Mouse (Mus musculus): ENCODE results near the gene Ptgfrn.
A peak's percentile ranks its signal among the peaks of the same experiment; 100 is the strongest.

Gene Ptgfrn

DNA sequence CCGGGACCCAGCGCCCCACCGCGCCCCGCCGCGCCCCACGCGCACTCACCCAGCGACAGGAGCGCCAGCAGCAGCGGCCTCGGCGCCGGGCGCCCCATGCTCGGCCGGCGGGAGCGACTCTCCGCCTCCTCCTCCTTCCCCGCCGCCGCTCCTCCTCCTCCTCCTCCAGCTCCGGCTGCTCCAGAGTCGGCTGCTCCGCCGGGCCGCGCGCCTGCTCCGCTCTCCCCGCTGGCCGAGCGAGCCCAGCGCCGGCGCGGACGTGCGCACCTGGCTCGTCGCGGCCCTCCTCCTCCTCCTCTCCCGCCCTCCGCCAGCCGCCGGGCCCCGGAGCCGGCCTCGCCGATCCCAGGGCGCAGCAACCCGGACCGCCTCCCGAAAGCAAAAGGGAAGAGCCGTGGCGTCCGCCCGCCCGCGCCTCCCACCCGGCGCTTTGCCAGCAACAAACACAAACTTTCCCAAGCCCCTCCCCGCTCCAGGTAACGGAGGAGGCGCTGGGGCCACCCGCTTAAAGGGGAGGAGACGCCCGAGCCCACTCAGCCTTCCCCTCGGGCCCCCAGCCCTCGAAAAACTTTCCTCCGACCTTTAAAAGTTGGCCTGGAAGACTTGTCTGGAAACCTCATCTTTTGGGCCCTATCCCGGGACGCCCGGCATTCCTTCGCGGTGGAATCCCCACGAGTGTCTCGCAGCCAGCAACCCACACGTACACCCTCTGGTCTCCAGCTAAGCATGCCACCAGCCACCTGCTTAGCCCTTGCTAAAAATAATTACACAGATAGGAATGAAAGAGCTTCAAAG is at the start of gene Ptgfrn:
Gene Ptgfrn (minus strand): TSS at position 236 of the 795 bp plus-strand sequence.
- peak; percentile 71 to 74 for DNase-seq (ENCODE audit: low spot score in 2 of 2)

GRCm38 (mm10) chr3:101159701-101160100 is 49.6 kb upstream of the Ptgfrn start:
- no peak for DNase-seq (ENCODE audit: low spot score in 2 of 2)

DNA sequence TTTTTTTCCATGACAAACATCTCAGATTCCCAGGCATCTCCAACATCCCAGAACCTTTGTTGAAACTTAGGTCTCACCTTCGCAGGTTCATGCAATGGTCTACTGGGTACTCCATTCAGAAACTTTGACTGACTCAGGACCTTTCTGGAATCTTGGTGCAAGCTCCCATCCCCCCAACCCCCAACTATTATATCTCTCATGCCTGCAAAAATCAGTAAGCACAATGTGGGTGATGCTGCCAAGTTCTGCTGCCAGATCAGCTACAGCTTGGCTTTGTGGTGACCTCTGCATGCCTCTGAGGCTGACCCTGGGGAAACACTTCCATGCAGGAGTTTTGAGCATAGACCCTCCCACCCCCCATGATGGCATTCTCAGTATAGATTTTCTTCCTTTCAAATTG is 44.0 kb upstream of the Ptgfrn start:
- DNase-seq (ENCODE audit: low spot score in 2 of 2) = no peak

DNA sequence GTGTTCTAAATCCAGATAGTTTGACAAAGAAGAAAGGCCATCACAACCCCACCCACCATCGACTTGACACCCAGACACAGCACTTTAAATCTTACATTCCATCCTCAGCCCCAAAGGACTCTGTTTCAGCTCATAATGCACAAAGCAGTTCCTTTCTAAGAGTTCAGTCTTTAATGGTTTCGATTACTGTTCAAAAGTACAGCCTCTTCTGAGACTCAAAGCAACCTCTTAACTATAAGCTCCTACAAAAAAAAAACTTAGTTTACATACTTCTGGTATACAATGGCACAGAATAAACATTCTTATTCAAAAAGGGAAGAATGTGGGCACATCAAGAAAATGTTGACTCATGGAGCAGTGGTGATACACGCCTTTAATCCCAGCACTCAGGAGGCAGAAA is 43.3 kb upstream of the Ptgfrn start:
- DNase-seq (ENCODE audit: low spot score in 2 of 2) = no peak

GRCm38 (mm10) chr3:101146126-101146772 is 36.2 kb upstream of the Ptgfrn start:
- no peak for DNase-seq (ENCODE audit: low spot score in 2 of 2)

- no peak for DNase-seq (ENCODE audit: low spot score in 2 of 2)
Observed at GRCm38 (mm10) chr3:101145292-101146046, 35.4 kb upstream of the Ptgfrn start.

- no peak for DNase-seq (ENCODE audit: low spot score in 2 of 2)
Observed at GRCm38 (mm10) chr3:101144366-101144948, 34.4 kb upstream of the Ptgfrn start.

DNA sequence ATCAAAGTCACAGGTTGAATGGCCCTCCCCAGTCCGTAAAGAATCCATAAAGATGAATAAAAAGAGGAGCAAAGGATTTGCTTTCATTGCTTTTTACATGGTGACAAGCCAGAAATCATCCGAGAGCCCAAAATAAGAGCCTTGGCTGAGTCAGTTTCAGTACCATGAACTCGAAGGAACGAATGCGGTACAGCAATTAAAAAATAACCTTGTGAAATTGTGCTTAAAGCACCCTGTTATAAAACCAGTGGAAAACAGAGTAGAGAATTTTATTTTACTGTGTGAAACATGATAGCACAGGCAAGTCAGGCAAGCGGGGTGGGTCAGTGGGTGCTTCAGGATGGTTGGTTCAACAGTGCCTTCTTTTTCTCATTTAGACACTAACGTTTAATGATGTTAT is 33.4 kb upstream of the Ptgfrn start:
- no peak for DNase-seq (ENCODE audit: low spot score in 2 of 2)

DNA sequence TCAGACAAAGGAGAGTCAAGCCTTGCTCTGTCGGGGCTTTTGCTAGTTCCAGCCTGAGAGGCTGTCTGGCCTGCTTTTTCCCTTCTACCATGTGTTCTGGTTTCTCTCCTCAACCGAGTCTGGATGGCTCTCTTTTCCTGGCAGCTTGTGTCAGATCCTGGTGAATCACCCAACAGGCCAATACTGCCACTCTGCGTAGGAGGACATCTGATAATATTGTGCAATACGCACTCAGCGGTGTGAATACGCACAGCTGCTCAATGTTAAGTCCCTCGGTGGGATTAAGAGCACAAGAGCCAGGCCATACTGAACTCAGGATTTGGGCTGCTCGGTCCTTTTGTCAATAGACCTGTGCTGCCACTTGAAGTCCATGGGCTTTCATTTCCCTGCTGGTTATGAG is 31.8 kb upstream of the Ptgfrn start:
- peak in 1 of 2 experiments; percentile 21 for DNase-seq (ENCODE audit: low spot score in 2 of 2)

- DNase-seq (ENCODE audit: low spot score in 2 of 2) = no peak
Observed at GRCm38 (mm10) chr3:101139958-101140357, 29.9 kb upstream of the Ptgfrn start.

GRCm38 (mm10) chr3:101136483-101136882 is 26.4 kb upstream of the Ptgfrn start:
- peak; percentile 24 to 40 for DNase-seq (ENCODE audit: low spot score in 2 of 2)

DNA sequence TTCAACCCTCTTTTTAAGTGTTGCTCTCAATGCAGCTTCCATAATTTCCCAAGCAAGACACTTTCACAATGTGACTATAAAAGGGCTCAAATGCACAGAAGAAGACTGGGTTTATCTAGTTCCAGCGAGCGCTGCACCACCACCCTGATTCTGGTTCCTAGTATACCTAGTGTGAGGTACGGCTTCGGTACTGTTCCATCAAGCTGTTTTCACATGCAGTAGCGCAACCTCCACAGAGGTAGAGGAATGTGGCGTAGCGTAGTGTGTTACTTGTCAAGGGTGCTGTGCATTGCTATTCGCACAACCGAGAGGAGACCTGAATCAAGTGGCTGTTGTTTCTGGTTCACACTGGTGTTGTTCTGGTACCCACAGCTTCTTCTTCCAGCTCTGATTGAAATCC is 24.8 kb upstream of the Ptgfrn start:
- no peak for DNase-seq (ENCODE audit: low spot score in 2 of 2)

DNA sequence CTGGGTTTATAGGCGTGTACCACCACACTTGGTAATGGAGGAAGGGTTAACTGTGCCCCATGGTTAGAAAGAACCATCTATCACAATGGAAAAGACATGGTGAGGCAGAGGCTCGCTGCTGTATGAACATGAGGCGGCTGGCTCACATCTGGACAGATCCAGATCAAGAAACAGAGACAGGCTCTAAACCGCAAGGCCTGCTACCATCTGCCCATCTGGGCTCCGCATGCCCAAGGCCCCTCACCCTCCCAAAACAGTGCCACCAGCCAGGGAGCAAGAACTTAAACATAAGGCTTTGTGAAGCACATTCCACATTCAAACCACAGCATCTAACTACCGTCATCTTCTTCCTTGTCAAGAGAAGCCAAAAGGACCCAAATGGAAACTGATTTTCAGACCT is 22.9 kb upstream of the Ptgfrn start:
- no peak for DNase-seq (ENCODE audit: low spot score in 2 of 2)

GRCm38 (mm10) chr3:101131772-101132171 is 21.7 kb upstream of the Ptgfrn start:
- DNase-seq (ENCODE audit: low spot score in 2 of 2) = no peak

DNA sequence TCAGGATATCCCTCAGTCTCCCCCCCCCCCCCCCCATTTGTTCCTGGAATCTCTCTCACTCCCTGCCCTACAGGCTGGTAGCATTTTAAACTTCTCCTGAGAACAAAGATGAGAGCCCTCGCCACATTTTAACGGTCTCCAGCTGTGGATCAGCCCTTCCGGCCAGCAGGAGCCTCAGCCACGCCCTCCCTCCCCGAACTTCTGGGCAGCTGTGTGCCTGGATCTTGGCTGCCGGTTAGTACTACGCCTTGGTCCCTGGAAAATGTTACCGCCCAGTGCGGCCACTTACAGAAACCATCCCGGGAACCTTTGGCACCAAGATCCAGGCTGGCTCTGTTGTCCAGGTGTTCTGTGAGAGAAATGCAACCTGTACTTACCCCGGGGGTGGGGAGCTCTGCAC is 20.4 kb upstream of the Ptgfrn start:
- DNase-seq (ENCODE audit: low spot score in 2 of 2) = peak in 1 of 2 experiments; percentile 40

DNA sequence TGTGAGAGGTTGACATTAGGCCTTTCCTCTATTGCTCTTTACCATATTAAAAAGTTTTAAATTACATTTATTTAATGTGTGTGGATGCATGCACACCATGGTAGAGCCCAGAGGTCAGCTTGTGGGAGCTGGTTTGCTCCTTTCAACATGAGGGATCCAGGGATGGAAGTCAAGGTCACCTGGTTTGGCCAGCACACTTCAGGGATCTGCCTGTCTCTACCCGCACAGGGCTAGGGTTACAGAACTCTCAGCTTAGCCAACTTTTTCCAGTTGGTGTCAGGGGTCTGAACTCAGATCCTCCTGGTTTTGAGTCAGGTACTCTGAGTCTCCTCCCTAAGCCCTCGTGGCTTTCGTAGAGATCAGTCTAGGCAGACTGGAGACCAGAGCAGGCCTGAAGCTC is 19.5 kb upstream of the Ptgfrn start:
- DNase-seq (ENCODE audit: low spot score in 2 of 2) = no peak

DNA sequence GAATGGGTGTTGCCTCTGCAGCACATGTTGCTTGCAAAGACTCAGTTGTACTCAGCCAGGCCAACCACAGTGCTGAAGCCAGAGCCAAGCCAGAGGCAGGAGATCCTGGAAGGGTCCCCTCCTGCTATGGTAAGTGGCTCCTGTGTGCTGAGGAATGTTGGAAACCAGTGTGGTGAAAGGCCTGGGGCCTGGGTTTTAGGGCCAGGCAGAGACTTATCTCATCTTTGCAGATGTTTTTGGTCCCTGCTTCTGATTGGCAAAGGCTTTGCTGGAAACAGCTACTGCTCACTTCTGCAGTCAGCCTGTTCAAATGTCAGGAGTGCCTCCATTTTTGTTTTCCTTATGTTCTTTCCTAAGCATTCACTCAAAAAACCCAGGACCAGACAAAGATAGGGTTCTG is 19.0 kb upstream of the Ptgfrn start:
- DNase-seq (ENCODE audit: low spot score in 2 of 2) = no peak

GRCm38 (mm10) chr3:101127766-101128165 is 17.7 kb upstream of the Ptgfrn start:
- no peak for DNase-seq (ENCODE audit: low spot score in 2 of 2)

DNA sequence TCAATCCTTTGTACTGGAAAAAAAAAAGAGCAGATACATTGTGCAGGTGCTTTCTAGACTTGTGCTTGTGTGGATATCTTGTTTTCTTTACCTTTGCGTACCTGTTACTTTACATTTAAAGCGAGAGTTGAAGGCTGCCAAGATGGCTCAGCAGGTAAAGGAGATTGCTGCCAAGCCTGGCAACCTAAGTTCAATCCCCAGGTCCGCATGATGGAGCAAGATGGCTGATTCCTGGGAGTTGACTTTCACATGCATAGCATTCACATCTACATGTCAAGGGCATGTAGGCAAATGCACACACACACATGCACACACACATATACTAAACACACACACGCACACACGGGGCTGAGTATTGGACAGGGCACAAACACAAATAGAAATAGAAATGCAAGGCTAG is 14.6 kb upstream of the Ptgfrn start:
- no peak for DNase-seq (ENCODE audit: low spot score in 2 of 2)

GRCm38 (mm10) chr3:101122479-101122878 is 12.4 kb upstream of the Ptgfrn start:
- no peak for DNase-seq (ENCODE audit: low spot score in 2 of 2)

DNA sequence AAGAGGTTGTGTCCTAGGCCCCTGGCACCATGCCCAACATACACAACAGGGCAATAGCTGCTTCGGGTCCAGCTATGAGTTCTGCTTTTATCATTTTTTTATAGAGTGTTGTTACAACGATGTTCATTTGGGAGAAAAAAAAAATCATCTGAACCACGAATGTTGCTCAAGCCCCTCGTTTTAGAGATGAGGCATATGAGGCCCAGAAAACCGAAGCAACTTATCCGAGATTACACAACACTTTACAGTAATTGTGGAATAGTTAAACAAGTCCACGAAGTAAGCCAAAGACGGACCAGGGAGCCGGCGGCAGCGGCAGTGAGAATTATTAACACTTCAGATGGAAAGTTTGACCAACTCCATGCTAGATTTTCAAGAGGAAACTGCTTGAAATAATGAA is 7.7 kb upstream of the Ptgfrn start:
- no peak for DNase-seq (ENCODE audit: low spot score in 2 of 2)

- DNase-seq (ENCODE audit: low spot score in 2 of 2) = no peak
Observed at GRCm38 (mm10) chr3:101117386-101117749, 7.3 kb upstream of the Ptgfrn start.
